Mouse (Mus musculus): Measurements from ENCODE around the gene Olfr901. TPM values are rescaled to one million over a fixed set of nuclear protein-coding genes. Genes with fewer than 3 reads are reported as not detected.

The Olfr901 gene
- polyA plus RNA-seq, 1 experiment from 2014 or later = not detected

Other genes starting within 250 kb of the Olfr901 start
- not detected in 2 replicates for gene Olfr891, start 248.6 kb upstream of the Olfr901 start, polyA plus RNA-seq (2014; fragmentation: Nextera tagmentation; extraction: Ambion mirVana)
- not detected in 2 replicates for gene Olfr893, start 221.1 kb upstream of the Olfr901 start, polyA plus RNA-seq (2014; fragmentation: Nextera tagmentation; extraction: Ambion mirVana)
- gene Olfr894, start 211.4 kb upstream of the Olfr901 start, polyA plus RNA-seq (2014; fragmentation: Nextera tagmentation; extraction: Ambion mirVana) = not detected in 2 replicates
- not detected in 2 replicates for gene Olfr143, start 176.7 kb upstream of the Olfr901 start, polyA plus RNA-seq (2014; fragmentation: Nextera tagmentation; extraction: Ambion mirVana)
- gene Olfr895, start 161.6 kb upstream of the Olfr901 start, polyA plus RNA-seq (2014; fragmentation: Nextera tagmentation; extraction: Ambion mirVana) = not detected in 2 replicates
- not detected in 2 replicates for gene Olfr896-ps1, start 138.3 kb upstream of the Olfr901 start, polyA plus RNA-seq (2014; fragmentation: Nextera tagmentation; extraction: Ambion mirVana)
- not detected in 2 replicates for gene Olfr25, start 100.4 kb upstream of the Olfr901 start, polyA plus RNA-seq (2014; fragmentation: Nextera tagmentation; extraction: Ambion mirVana)
- gene Olfr898, start 81.0 kb upstream of the Olfr901 start, polyA plus RNA-seq (2014; fragmentation: Nextera tagmentation; extraction: Ambion mirVana) = not detected in 2 replicates
- not detected in 2 replicates for gene Olfr250, start 62.6 kb upstream of the Olfr901 start, polyA plus RNA-seq (2014; fragmentation: Nextera tagmentation; extraction: Ambion mirVana)
- gene Olfr251, start 52.4 kb upstream of the Olfr901 start, polyA plus RNA-seq (2014; fragmentation: Nextera tagmentation; extraction: Ambion mirVana) = not detected in 2 replicates
- gene Olfr147, start 27.8 kb upstream of the Olfr901 start, polyA plus RNA-seq (2014; fragmentation: Nextera tagmentation; extraction: Ambion mirVana) = not detected in 2 replicates
- not detected in 2 replicates for gene Olfr902, start 18.2 kb downstream of the Olfr901 start, polyA plus RNA-seq (2014; fragmentation: Nextera tagmentation; extraction: Ambion mirVana)
- gene Olfr904, start 33.7 kb downstream of the Olfr901 start, polyA plus RNA-seq (2014; fragmentation: Nextera tagmentation; extraction: Ambion mirVana) = not detected in 2 replicates
- not detected in 2 replicates for gene Olfr905, start 41.7 kb downstream of the Olfr901 start, polyA plus RNA-seq (2014; fragmentation: Nextera tagmentation; extraction: Ambion mirVana)
- not detected in 2 replicates for gene Olfr906, start 57.6 kb downstream of the Olfr901 start, polyA plus RNA-seq (2014; fragmentation: Nextera tagmentation; extraction: Ambion mirVana)
- not detected in 2 replicates for gene Olfr907, start 66.3 kb downstream of the Olfr901 start, polyA plus RNA-seq (2014; fragmentation: Nextera tagmentation; extraction: Ambion mirVana)
- not detected in 2 replicates for gene Olfr911-ps1, start 92.1 kb downstream of the Olfr901 start, polyA plus RNA-seq (2014; fragmentation: Nextera tagmentation; extraction: Ambion mirVana)
- gene Olfr910, start 108.4 kb downstream of the Olfr901 start, polyA plus RNA-seq (2014; fragmentation: Nextera tagmentation; extraction: Ambion mirVana) = not detected in 2 replicates
- not detected in 2 replicates for gene Olfr912, start 150.7 kb downstream of the Olfr901 start, polyA plus RNA-seq (2014; fragmentation: Nextera tagmentation; extraction: Ambion mirVana)
- not detected in 2 replicates for gene Olfr913, start 163.3 kb downstream of the Olfr901 start, polyA plus RNA-seq (2014; fragmentation: Nextera tagmentation; extraction: Ambion mirVana)
- not detected in 2 replicates for gene Olfr914, start 175.6 kb downstream of the Olfr901 start, polyA plus RNA-seq (2014; fragmentation: Nextera tagmentation; extraction: Ambion mirVana)
- not detected in 2 replicates for gene Olfr916, start 230.4 kb downstream of the Olfr901 start, polyA plus RNA-seq (2014; fragmentation: Nextera tagmentation; extraction: Ambion mirVana)
- gene Olfr917, start 236.4 kb downstream of the Olfr901 start, polyA plus RNA-seq (2014; fragmentation: Nextera tagmentation; extraction: Ambion mirVana) = not detected in 2 replicates
- gene Olfr918, start 245.1 kb downstream of the Olfr901 start, polyA plus RNA-seq (2014; fragmentation: Nextera tagmentation; extraction: Ambion mirVana) = not detected in 2 replicates